Mouse (Mus musculus) forebrain, embryonic 16.5 days (tissue): ENCODE results near the gene Shcbp1l. TPM values are rescaled to one million over a fixed set of nuclear protein-coding genes. Genes with fewer than 3 reads are reported as not detected.

ENCODE experiments used
- ATAC-seq: fragments of 200-750 bp; cut with Nextera tagmentation; 2 replicates; pipeline ENCODE4 v1.8.0; 2017; ENCODE audit warnings: mild to moderate bottlenecking, moderate library complexity
- H3K27ac ChIP-seq: fragments of 300-500 bp; sonication (generic); 2 replicates; pipeline ENCODE4 v1.5.1; 2014; ENCODE audit warnings: low read length, control low read depth
- H3K27me3 ChIP-seq: fragments of 300-500 bp; sonication (generic); replicated peaks from 2 replicates; pipeline ENCODE4 v1.6.1; 2014; ENCODE audit warnings: low read length; ENCODE audit not compliant: control insufficient read depth, insufficient read depth
- H3K36me3 ChIP-seq: fragments of 300-500 bp; sonication (generic); 2 replicates; pipeline ENCODE4 v1.6.1; 2014; ENCODE audit not compliant: control insufficient read depth, insufficient read depth
- H3K4me1 ChIP-seq: fragments of 300-500 bp; sonication (generic); replicated peaks from 2 replicates; pipeline ENCODE4 v1.6.1; 2014; ENCODE audit warnings: low read length; ENCODE audit not compliant: control insufficient read depth, insufficient read depth
- H3K4me2 ChIP-seq: fragments of 300-500 bp; sonication (generic); 2 replicates; pipeline ENCODE4 v1.6.1; 2014; ENCODE audit warnings: mild to moderate bottlenecking, low read length, control low read depth
- H3K4me3 ChIP-seq: fragments of 300-500 bp; sonication (generic); replicated peaks from 2 replicates; pipeline ENCODE4 v1.5.1; 2014; ENCODE audit warnings: mild to moderate bottlenecking, low read length, control low read depth
- H3K9ac ChIP-seq: fragments of 300-500 bp; sonication (generic); replicated peaks from 2 replicates; pipeline ENCODE4 v1.6.1; 2014; ENCODE audit warnings: low read depth, low read length, control low read depth
- H3K9me3 ChIP-seq: fragments of 300-500 bp; sonication (generic); 2 replicates; pipeline ENCODE4 v1.6.1; 2016; ENCODE audit warnings: low read length; ENCODE audit not compliant: control insufficient read depth
- WGBS: fragments of 180-500 bp; shearing (Covaris S2); extraction: QIAGEN DNeasy Blood & Tissue Kit; methylation state at CpG from one replicate; pipeline ENCODE4 v1.1.7; 2014; 5-methylcytosine and 5-hydroxymethylcytosine counted together
- polyA plus RNA-seq: library from polyadenylated mRNA; unstranded; fragments of >200 nt; fragmentation: Nextera tagmentation; extraction: Ambion mirVana; gene quantifications from 2 replicates; pipeline ENCODE4 v1.2.1, GENCODE M21; 2015

Shcbp1l gene
- polyA plus RNA-seq, 1 experiment from 2014 or later = 0.67 TPM

DNA sequence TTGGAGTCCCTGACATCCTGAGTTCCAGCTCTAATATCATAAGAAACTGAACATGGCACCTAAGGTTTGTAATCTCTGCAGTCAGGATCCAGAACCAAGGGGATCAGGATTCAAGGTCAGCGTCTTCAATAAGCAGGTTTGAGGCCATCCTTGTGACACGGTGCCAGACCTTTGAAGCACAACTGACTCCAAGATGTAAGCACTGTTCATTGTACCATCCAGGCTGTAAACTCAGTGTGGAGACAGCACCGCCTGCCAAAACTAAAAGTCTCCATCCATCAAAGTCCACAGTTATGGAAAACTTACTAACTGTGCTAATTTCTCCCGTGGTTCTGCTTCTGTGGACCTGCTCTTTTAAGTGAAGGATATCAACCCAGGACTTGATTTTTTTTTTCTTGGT lies 65.0 kb downstream of the Shcbp1l start:
- no peak overlapping the region for H3K4me3 ChIP-seq
- H3K27ac ChIP-seq = no peak overlapping the region
- no peak overlapping the region for H3K4me2 ChIP-seq
- no peaks in the 10 kb centered on the region for H3K9me3 ChIP-seq
- no peaks in the 10 kb centered on the region for H3K36me3 ChIP-seq
- no peak overlapping the region for H3K9ac ChIP-seq
- WGBS = 86% methylated on average over 4 of the region's 4 CpGs
- H3K27me3 ChIP-seq = no peaks in the 10 kb centered on the region
- no peak for ATAC-seq
- peaks cover 11% of the 10 kb centered on the region for H3K4me1 ChIP-seq

DNA sequence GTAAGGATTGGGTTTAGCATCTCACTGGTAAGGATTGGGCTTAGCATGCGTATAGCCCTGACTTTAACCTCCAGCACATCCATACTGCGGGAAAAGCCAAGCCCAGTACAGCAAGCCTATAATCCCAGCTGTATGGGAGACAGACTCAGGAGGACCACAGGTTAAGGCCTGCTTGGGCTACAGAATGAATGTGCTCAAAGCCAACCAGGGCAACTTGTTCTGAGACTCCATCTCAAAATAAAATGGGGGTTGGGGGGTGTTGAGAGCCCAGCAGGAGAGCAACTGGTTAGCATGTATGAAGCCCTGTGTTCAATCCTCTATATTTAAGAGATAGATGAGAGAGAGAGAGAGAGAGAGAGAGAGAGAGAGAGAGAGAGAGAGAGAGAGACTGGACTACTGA lies 66.4 kb downstream of the Shcbp1l start:
- H3K4me3 ChIP-seq = no peak overlapping the region
- no peak overlapping the region for H3K4me2 ChIP-seq
- ATAC-seq = no peak
- 78% methylated on average over 2 of the region's 2 CpGs for WGBS
- H3K27ac ChIP-seq = no peak overlapping the region
- H3K9ac ChIP-seq = no peak overlapping the region
- H3K36me3 ChIP-seq = no peaks in the 10 kb centered on the region
- peaks cover under 1% of the 10 kb centered on the region for H3K4me1 ChIP-seq
- no peaks in the 10 kb centered on the region for H3K9me3 ChIP-seq
- H3K27me3 ChIP-seq = no peaks in the 10 kb centered on the region

DNA sequence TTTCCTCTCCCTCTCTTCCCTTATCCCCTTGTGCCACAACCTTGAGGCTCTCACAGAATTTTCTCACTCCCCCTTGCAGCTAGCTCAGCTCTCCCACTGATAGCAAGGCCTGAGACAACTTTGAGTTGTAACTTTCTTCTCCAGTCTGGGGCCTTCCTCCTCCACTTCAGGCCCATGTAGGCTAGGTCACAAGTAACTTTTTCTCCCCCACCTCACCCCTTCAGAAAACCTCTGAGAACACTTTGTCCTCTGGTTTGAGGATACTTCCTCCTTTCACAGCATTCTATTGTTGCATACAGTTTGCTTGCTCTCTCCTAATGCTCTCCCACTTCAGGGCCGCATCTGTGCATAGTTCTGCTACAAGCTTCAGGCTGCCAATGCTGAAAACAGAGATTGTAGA lies 66.9 kb downstream of the Shcbp1l start:
- H3K4me3 ChIP-seq = no peak overlapping the region
- H3K4me1 ChIP-seq = no peaks in the 10 kb centered on the region
- no peak for ATAC-seq
- H3K9me3 ChIP-seq = no peaks in the 10 kb centered on the region
- H3K36me3 ChIP-seq = no peaks in the 10 kb centered on the region
- no peak overlapping the region for H3K27ac ChIP-seq
- no peak overlapping the region for H3K4me2 ChIP-seq
- 96% methylated on average over 1 of the region's 1 CpGs for WGBS
- no peaks in the 10 kb centered on the region for H3K27me3 ChIP-seq
- no peak overlapping the region for H3K9ac ChIP-seq

DNA sequence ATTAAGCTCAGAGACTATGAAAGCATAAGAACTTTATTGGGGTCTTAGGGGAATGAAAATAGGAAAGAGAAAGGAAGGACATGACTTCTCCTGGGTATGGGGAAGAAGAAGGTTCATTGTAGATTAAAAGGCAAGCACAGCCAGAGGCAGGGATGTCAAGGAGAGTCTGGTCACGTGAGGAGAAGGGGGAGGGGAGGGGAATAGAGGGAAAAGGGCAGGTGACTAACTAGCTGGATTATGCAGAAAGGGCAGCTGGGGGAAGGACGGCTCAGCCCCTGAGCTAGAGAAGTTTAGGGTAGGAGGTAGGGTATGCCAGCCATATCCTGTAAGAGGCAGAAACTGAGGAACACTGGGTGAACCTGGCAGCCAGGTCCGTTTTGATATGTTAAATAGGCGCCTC lies 68.4 kb downstream of the Shcbp1l start:
- no peaks in the 10 kb centered on the region for H3K27me3 ChIP-seq
- H3K36me3 ChIP-seq = no peaks in the 10 kb centered on the region
- ATAC-seq = no peak
- WGBS = 23% methylated on average over 4 of the region's 4 CpGs
- no peak overlapping the region for H3K4me3 ChIP-seq
- H3K27ac ChIP-seq = no peak overlapping the region
- H3K4me1 ChIP-seq = no peaks in the 10 kb centered on the region
- no peaks in the 10 kb centered on the region for H3K9me3 ChIP-seq
- no peak overlapping the region for H3K4me2 ChIP-seq
- no peak overlapping the region for H3K9ac ChIP-seq

DNA sequence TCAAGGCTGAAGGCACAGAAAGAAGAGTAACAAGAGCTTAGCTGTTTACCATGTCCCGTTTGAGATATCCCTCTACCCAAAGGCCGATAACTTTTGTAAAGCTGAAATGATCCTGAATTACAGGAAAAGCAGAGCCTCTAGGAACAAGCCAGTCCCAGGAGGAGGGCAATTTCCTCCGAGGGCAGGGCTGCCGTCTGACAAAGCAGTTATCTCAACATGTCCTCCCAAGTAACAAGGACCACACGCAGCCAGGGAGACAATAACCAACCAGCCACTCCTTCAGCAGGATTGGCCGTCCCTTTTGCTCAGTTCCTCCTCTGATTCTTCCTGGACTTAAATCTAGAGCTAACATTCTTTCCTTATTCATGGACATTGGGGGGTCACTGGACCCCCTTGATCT lies 69.0 kb downstream of the Shcbp1l start:
- WGBS = 24% methylated on average over 6 of the region's 6 CpGs
- H3K27ac ChIP-seq = no peak overlapping the region
- H3K4me1 ChIP-seq = no peaks in the 10 kb centered on the region
- H3K4me3 ChIP-seq = no peak overlapping the region
- H3K27me3 ChIP-seq = no peaks in the 10 kb centered on the region
- H3K9me3 ChIP-seq = no peaks in the 10 kb centered on the region
- no peak overlapping the region for H3K4me2 ChIP-seq
- no peaks in the 10 kb centered on the region for H3K36me3 ChIP-seq
- no peak overlapping the region for H3K9ac ChIP-seq
- ATAC-seq = no peak

DNA sequence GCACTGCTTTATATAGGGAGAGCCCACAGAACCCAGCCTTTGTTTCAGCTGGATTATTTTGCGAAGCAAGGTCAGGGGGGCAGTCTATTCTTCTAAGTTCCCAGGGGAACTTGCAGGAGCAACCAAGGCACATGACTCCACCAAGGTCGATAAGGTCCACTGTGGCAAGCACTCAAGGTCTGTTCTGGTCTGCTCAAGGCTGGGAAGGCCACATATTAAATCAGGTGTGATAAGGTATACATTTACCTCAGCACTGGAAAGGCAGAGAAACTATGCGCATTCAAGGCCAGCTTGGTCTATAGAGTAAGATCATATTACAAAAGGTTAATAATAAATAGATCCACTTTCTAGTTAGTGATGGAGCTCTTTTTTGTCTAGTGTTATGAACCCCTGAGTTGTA lies 71.1 kb downstream of the Shcbp1l start:
- Histone ChIP-seq H3K9ac (no peak overlapping the region), H3K9me3 (no peaks in the 10 kb centered on the region), H3K4me2 (no peak overlapping the region), H3K36me3 (no peaks in the 10 kb centered on the region), H3K4me1 (no peaks in the 10 kb centered on the region), H3K27me3 (no peaks in the 10 kb centered on the region), H3K4me3 (no peak overlapping the region), H3K27ac (no peak overlapping the region)
- 83% methylated on average over 3 of the region's 3 CpGs for WGBS
- no peak for ATAC-seq

DNA sequence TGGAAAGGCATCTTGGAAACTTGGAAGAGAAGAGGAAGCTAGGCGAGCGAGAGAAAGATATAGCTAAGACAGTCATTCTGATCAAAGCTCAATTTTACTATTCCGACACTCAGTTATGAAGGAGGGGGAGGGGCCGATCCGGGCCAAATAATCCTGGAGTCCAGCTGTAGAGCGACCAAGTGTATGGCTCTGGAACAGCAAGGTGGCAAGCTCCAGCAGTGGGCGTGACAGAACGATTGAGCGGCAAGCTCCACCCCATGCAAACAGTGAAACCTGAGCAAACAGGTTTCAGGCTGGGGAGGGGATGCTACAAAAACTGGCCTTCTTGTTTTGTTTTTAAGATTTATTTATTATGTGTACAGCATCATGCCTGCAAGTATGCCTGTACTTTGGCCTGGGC lies 75.1 kb downstream of the Shcbp1l start:
- Histone ChIP-seq H3K4me1 (no peaks in the 10 kb centered on the region), H3K9me3 (no peaks in the 10 kb centered on the region), H3K36me3 (no peaks in the 10 kb centered on the region), H3K27me3 (no peaks in the 10 kb centered on the region), H3K4me2 (no peak overlapping the region), H3K9ac (no peak overlapping the region), H3K27ac (no peak overlapping the region), H3K4me3 (no peak overlapping the region)
- no peak for ATAC-seq
- WGBS = 92% methylated on average over 9 of the region's 9 CpGs

DNA sequence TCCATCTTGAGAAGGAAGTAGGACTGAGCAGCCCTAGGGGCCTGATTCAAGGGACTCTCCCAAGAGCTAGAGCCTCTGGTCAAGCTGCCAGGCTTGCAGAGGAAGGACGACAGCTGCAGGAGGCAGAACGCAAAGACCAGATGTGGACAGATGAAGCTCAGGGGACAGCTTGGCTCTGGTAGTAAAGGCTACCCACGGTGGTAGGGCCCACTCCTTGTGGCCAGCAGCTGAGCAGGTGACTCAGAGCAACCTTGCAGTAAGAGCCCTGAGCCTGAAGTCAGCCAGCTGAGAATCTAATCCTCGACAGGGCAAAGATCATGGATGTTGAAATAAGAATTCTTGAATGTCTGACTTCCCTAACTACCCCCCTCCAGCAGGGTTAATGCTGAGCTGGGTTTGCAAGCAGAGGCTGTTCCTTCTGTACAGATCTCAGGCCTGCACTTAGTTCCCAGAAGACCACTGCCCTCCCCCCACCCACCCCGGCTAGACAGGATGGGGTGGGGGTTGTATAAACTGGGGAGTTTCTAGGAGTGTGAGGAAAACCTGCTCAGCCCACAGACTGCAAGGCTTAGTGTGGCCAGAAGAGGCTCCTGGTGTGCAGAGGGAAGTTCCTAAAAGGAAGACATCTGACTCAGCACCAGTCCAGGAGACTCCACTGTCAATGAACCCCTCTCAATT lies 76.8 kb downstream of the Shcbp1l start:
- H3K36me3 ChIP-seq = no peaks in the 10 kb centered on the region
- H3K27ac ChIP-seq = no peak overlapping the region
- no peaks in the 10 kb centered on the region for H3K27me3 ChIP-seq
- H3K9ac ChIP-seq = no peak overlapping the region
- H3K4me3 ChIP-seq = no peak overlapping the region
- no peak for ATAC-seq
- WGBS = 67% methylated on average over 5 of the region's 5 CpGs
- H3K4me2 ChIP-seq = no peak overlapping the region
- H3K4me1 ChIP-seq = no peaks in the 10 kb centered on the region
- no peaks in the 10 kb centered on the region for H3K9me3 ChIP-seq
